Mouse (Mus musculus) limb, embryonic 12.5 days (tissue): ENCODE data around the gene Olfr420. TPM values are rescaled to one million over a fixed set of nuclear protein-coding genes. Genes with fewer than 3 reads are reported as not detected.

ENCODE experiments used
- ATAC-seq: fragments of 200-750 bp; cut with Nextera tagmentation; 2 replicates; pipeline ENCODE4 v1.8.0; 2017; ENCODE audit warnings: low read depth, moderate TSS enrichment; ENCODE audit not compliant: insufficient number of reproducible peaks, insufficient read depth, low FRiP score, low TSS enrichment
- H3K27ac ChIP-seq: fragments of 300-500 bp; sonication (generic); 2 replicates; pipeline ENCODE4 v1.5.1; 2016; ENCODE audit warnings: mild to moderate bottlenecking, moderate library complexity
- H3K27me3 ChIP-seq: fragments of 300-500 bp; sonication (generic); 2 replicates; pipeline ENCODE4 v1.6.1; 2016; ENCODE audit warnings: mild to moderate bottlenecking, moderate library complexity
- H3K36me3 ChIP-seq: fragments of 300-500 bp; sonication (generic); 2 replicates; pipeline ENCODE4 v1.6.1; 2016; ENCODE audit warnings: mild to moderate bottlenecking, moderate library complexity
- H3K4me1 ChIP-seq: fragments of 300-500 bp; sonication (generic); replicated peaks from 2 replicates; pipeline ENCODE4 v1.6.1; 2016
- H3K4me2 ChIP-seq: fragments of 300-500 bp; sonication (generic); 2 replicates; pipeline ENCODE4 v1.6.1; 2016; ENCODE audit warnings: mild to moderate bottlenecking, moderate library complexity
- H3K4me3 ChIP-seq: fragments of 300-500 bp; sonication (generic); replicated peaks from 2 replicates; pipeline ENCODE4 v1.5.1; 2016; ENCODE audit warnings: mild to moderate bottlenecking
- H3K9ac ChIP-seq: fragments of 300-500 bp; sonication (generic); replicated peaks from 2 replicates; pipeline ENCODE4 v1.6.1; 2016; ENCODE audit warnings: mild to moderate bottlenecking, moderate library complexity
- H3K9me3 ChIP-seq: fragments of 300-500 bp; sonication (generic); 2 replicates; pipeline ENCODE4 v1.6.1; 2016; ENCODE audit warnings: mild to moderate bottlenecking, moderate library complexity
- WGBS: fragments of 180-500 bp; shearing (Covaris S2); methylation state at CpG from one replicate; pipeline ENCODE4 v1.1.7; 2016; 5-methylcytosine and 5-hydroxymethylcytosine counted together
- polyA plus RNA-seq: library from polyadenylated mRNA; unstranded; fragments of >200 nt; fragmentation: Nextera tagmentation; extraction: Ambion mirVana; gene quantifications from 2 replicates; pipeline ENCODE4 v1.2.1, GENCODE M21; 2016

The Olfr420 gene
- not detected in 2 replicates for polyA plus RNA-seq

- Histone ChIP-seq H3K9ac (no peak within 1 kb of the TSS), H3K4me1 (no peaks in the 10 kb centered on the region), H3K4me2 (no peak within 1 kb of the TSS), H3K27me3 (no peaks in the 10 kb centered on the region), H3K4me3 (no peak within 1 kb of the TSS), H3K36me3 (no peaks in the 10 kb centered on the region), H3K9me3 (no peaks in the 10 kb centered on the region), H3K27ac (no peak within 1 kb of the TSS)
- no peak for ATAC-seq
- WGBS, result 72% methylated on average over 1 of the region's 1 CpGs
These were observed at the start of gene Olfr420 for GRCm38 (mm10) chr1:174155333-174155732. Gene Olfr420 (plus strand): TSS chr1:174155633.

GRCm38 (mm10) chr1:174121062-174121461 is 34.4 kb upstream of the Olfr420 start, which contains the start of gene Olfr231:
Gene Olfr231 (minus strand): TSS chr1:174121162.
- Histone ChIP-seq H3K9me3 (no peaks in the 10 kb centered on the region), H3K4me2 (no peak within 1 kb of the TSS), H3K4me1 (no peaks in the 10 kb centered on the region), H3K4me3 (no peak within 1 kb of the TSS), H3K36me3 (no peaks in the 10 kb centered on the region), H3K27ac (no peak within 1 kb of the TSS), H3K9ac (no peak within 1 kb of the TSS), H3K27me3 (no peaks in the 10 kb centered on the region)
- ATAC-seq, result no peak
- 61% methylated on average over 2 of the region's 2 CpGs for WGBS

- Histone ChIP-seq H3K9me3 (no peaks in the 10 kb centered on the region), H3K4me2 (no peak within 1 kb of the TSS), H3K27me3 (no peaks in the 10 kb centered on the region), H3K4me3 (no peak within 1 kb of the TSS), H3K27ac (no peak within 1 kb of the TSS), H3K4me1 (no peaks in the 10 kb centered on the region), H3K36me3 (no peaks in the 10 kb centered on the region), H3K9ac (no peak within 1 kb of the TSS)
- no peak for ATAC-seq
- 79% methylated on average over 3 of the region's 3 CpGs for WGBS
These were observed 24.2 kb upstream of the Olfr420 start, which contains the start of gene Olfr424 for GRCm38 (mm10) chr1:174131217-174131616. Gene Olfr424 (plus strand): TSS chr1:174131517.

DNA sequence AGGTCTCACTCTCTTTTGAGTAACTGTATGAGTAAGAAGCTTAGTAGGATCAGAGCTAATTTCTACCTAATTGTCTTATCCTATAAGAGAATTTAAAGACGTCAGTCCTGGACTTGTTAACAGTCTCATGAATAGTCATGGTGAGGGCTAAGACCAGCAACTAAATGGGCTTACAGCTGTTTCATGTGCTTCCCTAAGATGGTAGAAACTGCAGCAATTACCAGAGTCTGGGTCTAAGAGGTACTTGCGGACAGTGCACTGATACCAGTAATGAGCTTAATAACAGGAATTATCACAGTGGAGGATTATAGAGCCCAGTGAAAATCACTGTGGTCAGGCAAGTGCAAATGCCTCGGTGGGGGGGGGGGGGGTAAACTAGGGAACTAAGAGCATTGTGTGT is 23.4 kb upstream of the Olfr420 start:
- Histone ChIP-seq H3K4me1 (no peaks in the 10 kb centered on the region), H3K4me2 (no peak overlapping the region), H3K9me3 (no peaks in the 10 kb centered on the region), H3K9ac (no peak overlapping the region), H3K27me3 (no peaks in the 10 kb centered on the region), H3K27ac (no peak overlapping the region), H3K4me3 (no peak overlapping the region), H3K36me3 (no peaks in the 10 kb centered on the region)
- ATAC-seq, result no peak
- 74% methylated on average over 3 of the region's 3 CpGs for WGBS

DNA sequence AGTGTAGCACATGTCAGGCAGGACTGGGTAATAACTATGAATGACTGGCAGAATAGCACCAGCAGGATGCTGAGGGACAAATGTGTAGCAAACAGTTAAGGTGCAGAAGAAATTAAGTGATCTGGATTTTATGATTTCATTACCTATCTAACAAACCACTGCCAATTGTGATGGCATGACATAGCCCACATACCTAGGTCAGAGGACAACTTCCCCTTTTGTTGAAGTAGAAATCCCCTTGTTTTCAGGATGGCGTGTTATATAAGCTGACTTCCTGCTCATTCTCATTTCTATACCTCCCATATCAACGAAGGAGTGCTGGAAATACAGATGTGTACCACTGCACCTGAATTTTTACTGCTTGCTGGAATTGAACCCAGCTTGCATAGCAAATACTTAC is 14.0 kb upstream of the Olfr420 start:
- Histone ChIP-seq H3K27ac (no peak overlapping the region), H3K4me2 (no peak overlapping the region), H3K36me3 (no peaks in the 10 kb centered on the region), H3K4me3 (no peak overlapping the region), H3K4me1 (no peaks in the 10 kb centered on the region), H3K27me3 (no peaks in the 10 kb centered on the region), H3K9ac (no peak overlapping the region), H3K9me3 (no peaks in the 10 kb centered on the region)
- no peak for ATAC-seq
- 74% methylated on average over 2 of the region's 2 CpGs for WGBS

DNA sequence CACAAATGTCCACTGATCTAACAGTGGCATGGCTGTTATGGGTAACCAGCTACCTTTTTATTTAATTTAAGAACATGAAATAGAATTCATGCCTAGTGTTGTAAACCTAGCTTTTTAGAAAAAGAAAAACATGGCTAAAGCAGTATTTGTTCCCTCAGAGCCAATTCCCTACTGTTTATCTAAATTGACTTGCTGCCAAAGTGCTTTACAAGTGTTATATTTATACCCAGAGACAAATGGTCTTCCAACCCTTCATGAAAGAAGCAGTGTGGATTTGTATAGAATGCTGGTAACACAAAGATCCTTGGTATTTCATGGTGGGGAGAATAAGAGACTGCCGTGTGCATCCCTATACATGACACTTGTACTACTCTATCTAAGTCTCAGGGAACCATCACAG is 8.7 kb upstream of the Olfr420 start:
- ATAC-seq, result no peak
- no peaks in the 10 kb centered on the region for H3K9me3 ChIP-seq
- no peaks in the 10 kb centered on the region for H3K36me3 ChIP-seq
- no peak overlapping the region for H3K9ac ChIP-seq
- no peak overlapping the region for H3K4me3 ChIP-seq
- no peak overlapping the region for H3K4me2 ChIP-seq
- H3K4me1 ChIP-seq, result no peaks in the 10 kb centered on the region
- H3K27ac ChIP-seq, result no peak overlapping the region
- H3K27me3 ChIP-seq, result no peaks in the 10 kb centered on the region
- 94% methylated on average over 1 of the region's 1 CpGs for WGBS

- Histone ChIP-seq H3K27ac (no peak overlapping the region), H3K9ac (no peak overlapping the region), H3K4me3 (no peak overlapping the region), H3K36me3 (no peaks in the 10 kb centered on the region), H3K27me3 (no peaks in the 10 kb centered on the region), H3K4me1 (no peaks in the 10 kb centered on the region), H3K4me2 (no peak overlapping the region), H3K9me3 (no peaks in the 10 kb centered on the region)
- WGBS, result 81% methylated on average over 2 of the region's 2 CpGs
- no peak for ATAC-seq
These were observed 6.1 kb upstream of the Olfr420 start for GRCm38 (mm10) chr1:174149289-174149688.

DNA sequence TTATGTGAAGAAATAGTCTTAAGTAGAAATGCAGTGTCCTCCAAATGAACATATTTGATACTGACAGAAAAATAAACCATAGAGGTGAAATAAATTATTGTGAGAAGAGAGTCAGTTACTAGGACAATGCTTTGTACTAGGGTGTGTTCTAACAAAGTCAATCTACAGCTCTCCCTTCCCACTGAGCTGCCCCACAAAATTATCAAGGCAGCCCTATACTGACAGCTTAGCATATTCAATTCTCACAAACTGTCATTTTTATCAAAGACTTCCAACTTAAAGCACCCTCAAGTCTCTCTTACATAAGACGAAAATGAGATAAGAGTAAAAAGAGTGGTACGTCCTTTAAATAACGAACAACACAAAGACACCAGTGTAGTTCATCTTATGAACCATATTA is 2.2 kb downstream of the Olfr420 start:
- Histone ChIP-seq H3K4me2 (no peak overlapping the region), H3K9me3 (no peaks in the 10 kb centered on the region), H3K4me1 (no peaks in the 10 kb centered on the region), H3K27ac (no peak overlapping the region), H3K36me3 (no peaks in the 10 kb centered on the region), H3K27me3 (no peaks in the 10 kb centered on the region), H3K9ac (no peak overlapping the region), H3K4me3 (no peak overlapping the region)
- WGBS, result 89% methylated on average over 3 of the region's 3 CpGs
- ATAC-seq, result no peak

DNA sequence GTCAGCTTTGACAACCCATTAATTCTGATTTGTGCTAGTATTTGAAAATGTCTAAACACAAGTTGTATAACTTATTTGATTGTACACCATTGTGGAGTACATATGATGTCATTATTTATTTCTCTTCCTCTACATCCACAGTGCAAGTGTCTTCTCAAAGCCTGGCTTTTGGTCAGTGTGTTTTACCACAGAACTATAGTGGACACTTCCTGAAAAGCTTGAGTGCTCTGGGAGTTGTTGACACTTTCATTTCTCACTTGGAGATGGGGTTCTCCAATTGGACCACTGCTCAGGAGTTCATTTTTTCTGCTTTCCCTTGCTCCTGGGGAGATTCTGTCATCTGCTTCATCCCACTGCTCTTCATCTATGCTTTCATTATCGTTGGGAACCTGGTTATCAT is 3.1 kb downstream of the Olfr420 start:
- Histone ChIP-seq H3K4me3 (no peak overlapping the region), H3K4me1 (no peaks in the 10 kb centered on the region), H3K36me3 (no peaks in the 10 kb centered on the region), H3K9ac (no peak overlapping the region), H3K9me3 (no peaks in the 10 kb centered on the region), H3K4me2 (no peak overlapping the region), H3K27me3 (no peaks in the 10 kb centered on the region), H3K27ac (no peak overlapping the region)
- 89% methylated on average over 1 of the region's 1 CpGs for WGBS
- ATAC-seq, result no peak

DNA sequence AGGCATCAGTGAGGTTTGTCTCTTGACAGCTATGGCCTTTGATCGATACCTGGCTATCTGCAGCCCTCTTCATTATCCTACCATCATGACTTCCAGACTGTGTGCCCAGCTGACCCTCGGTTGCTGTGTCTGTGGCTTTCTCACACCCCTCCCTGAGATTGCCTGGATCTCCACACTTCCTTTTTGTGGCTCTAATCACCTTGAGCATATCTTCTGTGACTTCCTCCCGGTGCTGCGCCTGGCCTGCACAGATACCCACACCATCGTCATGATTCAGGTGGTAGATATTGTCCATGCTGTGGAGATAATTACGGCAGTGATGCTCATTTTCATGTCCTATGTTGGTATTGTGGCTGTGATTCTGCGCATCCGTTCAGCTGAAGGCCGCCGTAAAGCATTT is 3.7 kb downstream of the Olfr420 start:
- ATAC-seq, result no peak
- Histone ChIP-seq H3K4me1 (no peaks in the 10 kb centered on the region), H3K4me3 (no peak overlapping the region), H3K27ac (no peak overlapping the region), H3K9me3 (no peaks in the 10 kb centered on the region), H3K27me3 (no peaks in the 10 kb centered on the region), H3K9ac (no peak overlapping the region), H3K4me2 (no peak overlapping the region), H3K36me3 (no peaks in the 10 kb centered on the region)
- 90% methylated on average over 10 of the region's 10 CpGs for WGBS

DNA sequence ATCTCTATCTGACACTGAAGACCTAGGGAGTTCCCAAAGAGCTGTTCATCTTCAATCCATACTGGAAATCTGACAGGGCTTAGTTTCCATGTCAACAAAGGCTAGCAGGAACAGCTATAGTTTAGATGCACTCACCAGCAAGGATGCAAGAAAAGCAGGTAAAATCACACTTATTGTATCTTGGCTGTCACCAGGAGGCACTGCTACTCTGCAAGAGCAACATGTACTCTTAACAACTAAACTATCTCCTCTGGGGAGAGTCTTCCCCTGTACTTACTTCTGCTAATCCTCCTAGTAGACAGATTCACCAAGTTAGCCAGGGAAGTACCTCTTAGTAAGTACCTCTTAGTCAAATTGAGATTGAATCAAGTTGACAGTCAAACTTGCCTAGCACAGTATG is 13.6 kb downstream of the Olfr420 start:
- H3K27ac ChIP-seq, result no peak overlapping the region
- no peaks in the 10 kb centered on the region for H3K9me3 ChIP-seq
- no peaks in the 10 kb centered on the region for H3K27me3 ChIP-seq
- no peak overlapping the region for H3K4me3 ChIP-seq
- H3K9ac ChIP-seq, result no peak overlapping the region
- no peaks in the 10 kb centered on the region for H3K36me3 ChIP-seq
- H3K4me1 ChIP-seq, result no peaks in the 10 kb centered on the region
- no peak for ATAC-seq
- no peak overlapping the region for H3K4me2 ChIP-seq

GRCm38 (mm10) chr1:174170706-174171501 is 15.5 kb downstream of the Olfr420 start:
- H3K9ac ChIP-seq, result no peak overlapping the region
- H3K27ac ChIP-seq, result no peak overlapping the region
- H3K9me3 ChIP-seq, result no peaks in the 10 kb centered on the region
- no peaks in the 10 kb centered on the region for H3K4me1 ChIP-seq
- H3K4me2 ChIP-seq, result no peak overlapping the region
- no peak for ATAC-seq
- no peaks in the 10 kb centered on the region for H3K36me3 ChIP-seq
- WGBS, result 81% methylated on average over 5 of the region's 5 CpGs
- no peaks in the 10 kb centered on the region for H3K27me3 ChIP-seq
- no peak overlapping the region for H3K4me3 ChIP-seq
